Mouse (Mus musculus) c-Kit-negative CD71-positive TER-119-positive erythroid progenitor cells, embryonic 14.5 days (primary cell): ENCODE data around the gene Odf2.
"Not testable (repeated sequence)": the region's sequence is repeated elsewhere in the genome, so short reads cannot be mapped to it uniquely, and the experiment has no call there.

Source experiments
- DNase-seq: peaks from one replicate; pipeline ENCODE4 v3.0.0-alpha.2; 2013; ENCODE audit warnings: low read depth, low spot score

Odf2 gene

DNA sequence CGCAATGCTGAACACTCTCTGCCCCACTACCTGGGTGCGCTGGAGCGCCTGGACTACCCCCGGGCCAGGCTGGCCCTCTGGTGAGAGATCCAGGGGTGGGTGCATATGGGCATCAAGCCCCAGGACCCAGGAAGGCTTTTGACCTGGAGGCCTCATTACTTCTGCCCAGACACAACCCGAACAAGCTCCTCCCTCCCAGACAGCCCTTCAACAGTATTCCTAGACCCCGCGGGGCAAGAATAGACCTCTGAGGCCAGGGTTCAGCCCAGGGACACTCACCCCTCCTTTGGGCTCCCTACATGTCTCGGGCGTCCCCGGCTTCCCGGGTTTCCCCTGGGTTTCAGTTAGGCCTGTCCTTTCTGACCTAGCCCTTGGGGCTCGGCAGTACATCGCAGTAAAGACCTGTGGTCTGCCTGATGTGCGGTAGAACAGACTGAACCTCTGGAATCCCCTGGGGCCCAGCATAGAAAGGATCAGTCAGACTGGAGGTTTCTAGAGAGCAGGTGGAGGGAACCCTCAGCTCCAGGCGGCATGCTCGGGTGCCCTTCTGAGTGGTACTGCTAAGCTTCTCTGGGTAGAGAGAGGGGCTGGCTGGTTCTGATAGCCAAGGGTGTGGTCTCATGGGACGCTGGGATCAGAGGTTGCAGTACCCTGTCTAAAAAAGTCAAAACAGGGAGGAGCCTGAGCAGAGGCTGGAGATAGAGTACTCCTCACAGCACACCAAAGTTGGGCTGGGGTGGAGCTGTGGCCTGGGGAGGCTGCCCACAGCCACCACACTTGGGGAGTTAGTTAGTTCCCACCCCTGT is 19.2 kb upstream of the Odf2 start:
- peak; percentile 77 for DNase-seq

GRCm38 (mm10) chr2:29872581-29873295 is 16.3 kb upstream of the Odf2 start:
- DNase-seq = no peak

DNA sequence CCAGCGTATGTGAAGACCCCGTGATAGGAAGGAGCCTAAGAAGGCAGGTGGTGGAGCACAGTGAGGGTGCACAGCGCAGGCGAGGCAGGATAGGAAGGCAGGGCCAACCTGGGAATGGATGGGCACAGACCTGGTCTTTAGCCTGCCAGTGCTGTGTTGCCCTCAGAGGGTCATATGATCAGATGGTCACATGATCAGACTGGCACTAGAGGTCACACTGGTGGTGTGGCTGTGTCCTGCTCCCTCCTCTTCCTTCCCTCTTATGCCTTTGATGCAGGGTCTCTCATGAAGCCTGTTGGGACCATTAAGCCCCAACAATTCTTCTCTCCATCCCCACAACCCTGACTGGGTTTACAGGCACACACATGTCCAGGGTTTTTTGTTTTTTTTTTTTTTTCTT is 15.2 kb upstream of the Odf2 start:
- no peak for DNase-seq

- no peak for DNase-seq
Measured at GRCm38 (mm10) chr2:29878061-29878460, 11.0 kb upstream of the Odf2 start.

DNA sequence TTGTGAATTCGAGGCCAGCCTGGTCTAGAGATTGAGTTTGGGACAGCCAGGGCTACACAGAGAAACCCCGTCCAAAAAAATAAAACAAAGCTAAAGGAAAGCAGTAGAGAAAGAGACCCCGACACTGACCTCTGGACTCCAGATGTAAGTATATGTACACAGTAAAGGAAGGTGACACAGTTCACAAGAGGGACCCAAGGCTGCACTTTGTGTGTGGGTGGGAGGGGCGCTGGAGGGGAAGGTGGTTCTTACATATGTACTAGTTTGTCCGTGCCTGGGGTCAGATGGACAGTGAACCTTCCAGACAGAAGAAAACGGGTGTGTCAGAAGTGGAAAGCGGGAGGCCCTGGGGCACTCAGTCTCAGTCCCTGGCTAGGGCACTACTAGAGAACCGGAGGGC is 9.8 kb upstream of the Odf2 start:
- no peak for DNase-seq

- no peak for DNase-seq
Measured at GRCm38 (mm10) chr2:29879964-29880830, 8.8 kb upstream of the Odf2 start.

DNA sequence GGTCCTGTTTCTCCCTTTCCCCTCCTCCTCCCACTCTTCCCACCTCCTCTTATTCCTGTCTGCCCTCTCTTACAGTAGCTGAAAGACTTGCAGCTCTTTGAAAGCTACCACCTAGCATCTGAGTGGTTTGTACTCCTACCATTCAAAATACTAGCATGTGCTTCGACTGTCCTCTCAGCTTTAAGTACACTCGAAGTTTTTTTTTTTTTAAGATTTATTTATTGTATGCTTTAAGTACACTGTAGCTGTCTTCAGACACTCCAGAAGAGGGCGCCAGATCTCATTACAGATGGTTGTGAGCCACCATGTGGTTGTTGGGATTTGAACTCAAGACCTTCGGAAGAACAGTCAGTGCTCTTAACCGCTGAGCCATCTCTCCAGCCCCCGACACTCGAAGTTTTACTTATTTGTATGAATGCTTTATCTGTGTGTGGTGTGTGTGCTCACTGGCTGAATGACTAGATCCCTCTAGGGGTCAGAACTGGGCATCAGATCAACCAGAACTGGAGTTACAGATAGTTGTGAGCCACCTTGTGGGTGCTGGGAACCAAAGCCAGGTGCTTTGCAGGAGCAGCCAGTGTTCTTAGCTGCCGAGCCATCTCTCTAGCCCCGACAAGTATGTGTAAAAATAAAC is 2.2 kb upstream of the Odf2 start:
- DNase-seq = not testable (repeated sequence)

DNA sequence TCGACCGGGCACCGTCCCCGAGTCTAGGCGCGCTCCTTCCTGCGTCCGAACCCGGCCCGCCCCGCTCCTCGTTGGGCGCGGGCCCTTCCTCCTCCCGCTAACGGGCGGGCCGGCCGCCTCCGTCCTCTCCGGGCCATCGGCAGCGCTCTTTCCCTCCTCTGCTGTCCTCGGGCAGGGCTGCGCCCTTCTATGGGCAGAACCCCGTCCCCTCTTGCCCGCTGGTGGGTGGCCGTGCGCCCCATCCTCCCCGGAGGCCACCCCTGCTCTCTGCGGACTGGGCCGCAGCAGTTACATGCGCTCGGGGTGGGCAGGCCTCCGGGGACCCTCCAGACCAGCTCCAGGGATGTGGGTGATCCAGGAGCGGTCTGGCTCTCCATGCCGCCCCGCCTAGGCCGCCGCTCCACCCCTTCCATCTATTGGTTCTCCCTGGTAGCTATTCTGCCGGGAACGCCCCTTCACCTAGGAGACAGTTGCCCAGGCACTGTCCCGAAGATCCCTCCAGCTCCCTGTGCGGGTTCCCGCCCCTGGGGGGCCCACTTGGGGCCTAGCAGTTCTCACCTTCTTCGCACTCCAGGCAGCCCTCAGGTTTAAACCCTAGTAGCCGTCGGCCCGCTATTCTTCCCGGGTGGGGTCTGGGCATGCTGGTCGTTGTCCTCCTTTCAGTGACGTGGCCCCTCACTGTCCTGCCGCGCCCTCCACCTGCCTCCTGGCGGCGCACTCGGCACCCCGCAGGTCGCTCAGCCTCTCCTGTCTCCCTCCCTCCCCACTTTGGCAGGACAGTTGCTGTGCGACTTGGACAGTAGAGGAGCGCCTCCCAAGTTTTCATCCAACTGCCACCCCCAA is 1.2 kb downstream of the Odf2 start:
- peak; percentile 91 for DNase-seq

DNA sequence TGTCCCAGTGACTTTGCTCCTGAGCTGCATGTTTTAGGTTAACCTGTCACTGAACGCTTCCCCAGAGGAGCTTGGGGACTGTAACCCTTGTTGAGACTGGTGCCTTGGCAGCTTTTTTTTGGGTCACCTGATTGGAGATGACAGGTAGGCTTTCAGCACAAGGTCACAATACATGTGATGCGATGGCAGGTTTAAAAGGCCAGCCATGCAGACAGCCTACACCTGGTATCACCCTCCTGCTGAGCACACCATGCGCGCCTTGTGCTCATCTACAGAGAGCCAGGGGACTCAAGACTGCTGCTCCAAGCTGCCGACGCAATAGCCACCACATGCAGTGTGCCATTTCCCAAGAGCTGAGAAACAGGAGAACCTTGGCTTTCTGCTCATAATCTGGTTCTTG is 2.8 kb downstream of the Odf2 start:
- DNase-seq = no peak

DNA sequence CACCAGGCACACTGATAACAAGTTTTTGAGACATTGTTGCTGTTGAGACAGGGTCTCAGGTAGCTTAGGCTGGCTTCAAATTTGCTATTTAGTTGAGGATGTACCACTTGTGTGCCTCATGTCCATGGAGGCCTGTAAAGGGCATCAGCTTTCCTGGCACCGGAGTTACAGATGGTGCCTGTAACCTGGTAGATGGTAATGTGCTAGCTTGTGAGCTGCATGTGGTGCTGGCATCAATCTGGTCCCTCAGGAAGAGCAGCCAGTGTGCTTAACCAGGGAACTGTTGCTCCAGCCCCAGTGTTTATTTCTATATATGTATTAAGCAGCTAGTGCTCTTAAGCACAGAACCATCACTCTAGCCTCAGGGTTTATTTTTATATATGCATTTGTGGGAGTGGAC is 7.0 kb downstream of the Odf2 start:
- DNase-seq = no peak

DNA sequence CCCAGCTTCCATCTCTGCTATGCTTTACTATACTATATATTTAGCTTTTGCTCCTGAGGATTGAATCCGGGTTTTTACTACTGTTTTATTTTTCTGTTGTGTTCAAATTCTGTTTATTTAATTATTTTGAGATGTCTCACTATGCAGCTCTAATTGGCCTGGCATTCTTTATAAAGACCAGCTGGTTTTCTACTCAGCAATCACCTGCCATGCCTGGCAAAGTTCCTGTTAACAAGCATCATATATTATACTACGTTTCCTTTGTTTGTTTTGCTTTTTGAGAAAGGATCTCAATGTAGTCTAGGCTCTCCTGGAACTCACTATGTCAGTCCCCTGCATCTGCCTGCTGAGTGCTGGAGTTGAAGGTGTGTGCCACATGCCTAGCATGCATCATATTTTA is 8.3 kb downstream of the Odf2 start:
- DNase-seq = no peak

DNA sequence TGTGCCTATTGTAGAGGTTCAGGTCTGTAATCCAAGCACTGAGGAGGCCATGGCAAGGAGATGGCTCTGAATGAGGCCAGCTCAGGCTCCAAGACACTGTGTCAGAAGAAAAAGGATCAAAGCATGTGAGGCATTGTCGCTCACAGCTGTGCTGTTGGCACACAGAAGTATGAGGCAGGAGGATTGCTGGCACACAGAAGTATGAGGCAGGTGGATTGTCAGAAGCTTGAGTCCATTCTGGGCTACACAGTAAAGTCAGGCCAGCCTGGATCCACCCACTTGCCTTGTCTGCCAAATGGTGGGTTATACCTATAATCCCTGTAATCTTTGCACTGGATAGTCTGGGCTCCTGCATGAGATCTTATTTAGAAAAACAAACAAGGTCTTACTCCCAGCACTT is 9.1 kb downstream of the Odf2 start:
- no peak for DNase-seq

- no peak for DNase-seq
Measured at GRCm38 (mm10) chr2:29902194-29902593, 13.2 kb downstream of the Odf2 start.

DNA sequence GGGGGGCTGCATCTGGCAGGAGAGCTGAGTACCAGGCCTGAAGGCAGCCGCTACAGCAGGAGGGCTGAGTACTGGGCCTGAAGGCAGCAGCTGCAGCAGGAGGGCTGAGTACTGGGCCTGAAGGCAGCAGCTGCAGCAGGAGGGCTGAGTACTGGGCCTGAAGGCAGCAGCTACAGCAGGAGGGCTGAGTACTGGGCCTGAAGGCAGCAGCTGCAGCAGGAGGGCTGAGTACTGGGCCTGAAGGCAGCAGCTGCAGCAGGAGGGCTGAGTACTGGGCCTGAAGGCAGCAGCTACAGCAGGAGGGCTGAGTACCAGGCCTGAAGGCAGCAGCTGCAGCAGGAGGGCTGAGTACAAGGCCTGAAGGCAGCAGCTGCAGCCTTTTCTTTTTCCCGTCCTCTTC is 19.1 kb downstream of the Odf2 start:
- DNase-seq = not testable (repeated sequence)

GRCm38 (mm10) chr2:29910042-29910441 is 21.0 kb downstream of the Odf2 start:
- peak; percentile 31 for DNase-seq

GRCm38 (mm10) chr2:29917621-29918020 is 28.6 kb downstream of the Odf2 start:
- DNase-seq = peak; percentile 37

- no peak for DNase-seq
Measured at GRCm38 (mm10) chr2:29922011-29922410, 33.0 kb downstream of the Odf2 start.

DNA sequence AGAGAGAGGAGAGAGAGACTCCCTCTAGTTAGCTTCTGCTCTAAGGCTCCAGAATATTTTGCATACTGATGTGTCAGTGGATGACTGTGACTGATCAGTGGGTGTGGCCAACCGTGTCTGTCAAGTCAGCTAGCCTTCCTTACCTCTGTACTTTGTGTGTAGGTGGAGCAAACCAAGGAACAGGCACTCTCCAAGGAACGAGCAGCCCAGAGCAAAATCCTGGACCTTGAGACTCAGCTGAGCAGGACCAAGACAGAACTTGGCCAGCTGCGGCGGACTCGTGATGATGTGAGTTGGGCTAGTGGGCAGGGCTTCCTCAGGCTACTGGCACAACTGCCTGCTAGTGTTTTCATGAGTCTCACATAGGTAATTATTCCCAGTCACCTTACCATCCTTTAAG is 37.5 kb downstream of the Odf2 start:
- no peak for DNase-seq

- no peak for DNase-seq
Measured at GRCm38 (mm10) chr2:29930506-29930905, 41.5 kb downstream of the Odf2 start.

GRCm38 (mm10) chr2:29931194-29931593 is 42.2 kb downstream of the Odf2 start:
- no peak for DNase-seq
